Mouse (Mus musculus) thymus, adult 2 months (tissue): ENCODE measurements around the gene Eif5b. TPM values are rescaled to one million over a fixed set of nuclear protein-coding genes. Genes with fewer than 3 reads are reported as not detected.
"Not testable (repeated sequence)": the region's sequence is repeated elsewhere in the genome, so short reads cannot be mapped to it uniquely, and the experiment has no call there.

Experiments used
- DNase-seq: peaks from one replicate; pipeline ENCODE4 v3.0.0; 2021
- H3K27ac ChIP-seq: fragments of 200-500 bp; 2 replicates; pipeline ENCODE4 v1.5.1; 2012; ENCODE audit warnings: low read length, control low read depth; ENCODE audit not compliant: control insufficient read depth, insufficient read depth
- H3K27me3 ChIP-seq: fragments of 200-500 bp; 2 replicates; pipeline ENCODE4 v1.6.1; 2012; ENCODE audit warnings: mild to moderate bottlenecking, low read length, moderate library complexity, mixed read lengths; ENCODE audit not compliant: control insufficient read depth, insufficient read depth
- H3K36me3 ChIP-seq: fragments of 200-500 bp; 2 replicates; pipeline ENCODE4 v1.6.1; 2012; ENCODE audit warnings: mild to moderate bottlenecking, low read length, moderate library complexity; ENCODE audit not compliant: control insufficient read depth, insufficient read depth
- H3K4me1 ChIP-seq: fragments of 200-500 bp; replicated peaks from 2 replicates; pipeline ENCODE4 v1.6.1; 2012; ENCODE audit warnings: low read length; ENCODE audit not compliant: control insufficient read depth, insufficient read depth
- H3K4me3 ChIP-seq: fragments of 200-500 bp; 2 replicates; pipeline ENCODE4 v1.5.1; 2012; ENCODE audit warnings: mild to moderate bottlenecking, low read length, control low read depth, moderate library complexity; ENCODE audit not compliant: control insufficient read depth, insufficient read depth
- CTCF ChIP-seq: fragments of 200-500 bp; IDR thresholded peaks from 2 replicates; pipeline ENCODE4 v1.5.1; 2012; ENCODE audit warnings: mild to moderate bottlenecking, control low read depth, low read length, moderate library complexity, borderline replicate concordance; ENCODE audit not compliant: control insufficient read depth, poor library complexity, insufficient read depth; ENCODE audit errors: extremely low read depth
- POLR2A ChIP-seq: fragments of 200-500 bp; IDR thresholded peaks from 2 replicates; pipeline ENCODE4 v1.6.1; 2012; ENCODE audit warnings: mild to moderate bottlenecking, low read length, control low read depth, moderate library complexity; ENCODE audit not compliant: control insufficient read depth, poor library complexity, insufficient read depth; ENCODE audit errors: extremely low read depth
- WGBS: fragments of 180-500 bp; shearing (Covaris S2); methylation state at CpG from one replicate; pipeline ENCODE4 v1.1.7; 2018; 5-methylcytosine and 5-hydroxymethylcytosine counted together
- polyA plus RNA-seq: library from polyadenylated mRNA; depleted of rRNA; stranded (reverse); fragments of >200 nt; gene quantifications from 2 replicates; pipeline ENCODE4 v1.2.3, GENCODE M21; 2012

Eif5b gene
- polyA plus RNA-seq, 1 experiment: 6.7 TPM

GRCm38 (mm10) chr1:38037375-38037774 lies 39.6 kb downstream of the Eif5b start:
- H3K27ac ChIP-seq: no peak overlapping the region
- 96% methylated on average over 5 of the region's 5 CpGs for WGBS
- no peak for DNase-seq
- no peak overlapping the region for H3K4me3 ChIP-seq
- no peak for TF ChIP-seq POLR2A
- TF ChIP-seq CTCF: no peak
- H3K27me3 ChIP-seq: no peaks in the 10 kb centered on the region
- peaks cover 67% of the 10 kb centered on the region for H3K36me3 ChIP-seq
- H3K4me1 ChIP-seq: no peaks in the 10 kb centered on the region

GRCm38 (mm10) chr1:38038898-38039297 lies 41.1 kb downstream of the Eif5b start:
- 94% methylated on average over 2 of the region's 2 CpGs for WGBS
- peaks cover 57% of the 10 kb centered on the region for H3K36me3 ChIP-seq
- TF ChIP-seq CTCF: no peak
- no peak for TF ChIP-seq POLR2A
- no peaks in the 10 kb centered on the region for H3K27me3 ChIP-seq
- no peak for DNase-seq
- H3K4me1 ChIP-seq: no peaks in the 10 kb centered on the region
- no peak overlapping the region for H3K4me3 ChIP-seq
- no peak overlapping the region for H3K27ac ChIP-seq

DNA sequence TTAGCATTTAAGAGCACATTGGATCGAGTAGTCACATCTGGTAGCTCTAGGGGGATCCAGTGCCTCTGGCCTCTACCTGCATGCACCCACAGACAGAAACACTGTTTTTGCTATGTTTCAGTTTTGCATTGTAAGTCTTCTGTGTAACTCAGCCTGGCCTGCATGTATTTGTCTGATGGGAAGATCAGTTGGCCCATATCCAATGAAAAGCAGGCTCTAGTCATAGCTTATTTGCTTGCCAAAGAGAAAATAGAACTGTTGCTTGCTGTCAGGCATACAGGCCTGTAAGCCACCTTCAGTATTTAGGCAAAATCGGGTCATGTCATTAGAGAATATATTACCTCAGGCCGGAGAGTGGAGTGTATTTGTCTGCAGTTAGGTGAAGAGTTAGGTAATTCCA lies 50.3 kb downstream of the Eif5b start:
- TF ChIP-seq CTCF: no peak
- TF ChIP-seq POLR2A: no peak
- no peak overlapping the region for H3K4me3 ChIP-seq
- WGBS: 97% methylated on average over 3 of the region's 3 CpGs
- no peak for DNase-seq
- no peaks in the 10 kb centered on the region for H3K4me1 ChIP-seq
- H3K27ac ChIP-seq: no peak overlapping the region
- no peaks in the 10 kb centered on the region for H3K27me3 ChIP-seq
- H3K36me3 ChIP-seq: peaks cover 79% of the 10 kb centered on the region

GRCm38 (mm10) chr1:38049562-38049961 lies 51.8 kb downstream of the Eif5b start:
- Histone ChIP-seq H3K27me3 (no peaks in the 10 kb centered on the region), H3K4me1 (no peaks in the 10 kb centered on the region), H3K36me3 (peaks cover 86% of the 10 kb centered on the region), H3K4me3 (no peak overlapping the region), H3K27ac (no peak overlapping the region)
- TF ChIP-seq CTCF (no peak), POLR2A (no peak)
- DNase-seq: no peak
- 26% methylated on average over 4 of the region's 4 CpGs for WGBS

DNA sequence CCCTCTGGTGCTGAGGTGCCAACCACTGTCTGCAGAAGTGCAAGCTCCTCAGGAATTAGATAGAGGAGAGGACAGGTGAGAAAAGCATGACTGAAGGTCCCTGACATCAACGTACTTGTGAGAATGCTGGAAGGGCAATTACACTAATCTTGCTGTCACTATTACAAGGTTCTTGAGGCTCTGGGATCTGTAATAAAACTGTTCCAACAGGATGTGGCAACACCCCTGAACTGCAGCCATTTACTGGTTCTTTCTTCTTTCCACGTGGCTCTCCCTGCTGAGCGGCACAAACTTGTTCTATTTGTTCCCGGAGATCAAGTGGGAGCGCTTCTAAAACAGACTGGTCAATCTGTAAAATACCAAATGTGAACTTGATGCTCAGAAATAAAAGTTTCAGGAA lies 57.4 kb downstream of the Eif5b start:
- Histone ChIP-seq H3K4me3 (no peak overlapping the region), H3K27ac (no peak overlapping the region), H3K27me3 (no peaks in the 10 kb centered on the region), H3K36me3 (peaks cover 60% of the 10 kb centered on the region), H3K4me1 (no peaks in the 10 kb centered on the region)
- TF ChIP-seq CTCF: no peak
- TF ChIP-seq POLR2A: no peak
- DNase-seq: no peak
- WGBS: 97% methylated on average over 5 of the region's 5 CpGs

GRCm38 (mm10) chr1:38058417-38058816 lies 60.6 kb downstream of the Eif5b start:
- Histone ChIP-seq H3K36me3 (peaks cover 46% of the 10 kb centered on the region), H3K4me3 (no peak overlapping the region), H3K27ac (no peak overlapping the region), H3K4me1 (no peaks in the 10 kb centered on the region), H3K27me3 (no peaks in the 10 kb centered on the region)
- TF ChIP-seq POLR2A (no peak), CTCF (no peak)
- whole genome bisulfite sequencing: 91% methylated on average over 6 of the region's 6 CpGs
- DNase-seq: no peak

GRCm38 (mm10) chr1:38062156-38062555 lies 64.3 kb downstream of the Eif5b start:
- not testable (repeated sequence) for H3K27me3 ChIP-seq, H3K4me3 ChIP-seq, H3K27ac ChIP-seq, DNase-seq, H3K4me1 ChIP-seq
- H3K36me3 ChIP-seq: peaks cover 32% of the 10 kb centered on the region
- 96% methylated on average over 2 of the region's 2 CpGs for WGBS

GRCm38 (mm10) chr1:38067276-38067675 lies 69.5 kb downstream of the Eif5b start:
- peaks cover 31% of the 10 kb centered on the region for H3K36me3 ChIP-seq
- H3K27ac ChIP-seq: no peak overlapping the region
- TF ChIP-seq POLR2A (no peak), CTCF (no peak)
- no peak for DNase-seq
- H3K4me3 ChIP-seq: no peak overlapping the region
- no peaks in the 10 kb centered on the region for H3K27me3 ChIP-seq
- WGBS: 98% methylated on average over 10 of the region's 10 CpGs
- H3K4me1 ChIP-seq: no peaks in the 10 kb centered on the region
